Mouse (Mus musculus) MEL (cell line): ENCODE results near the gene Zc3hav1. TPM values are rescaled to one million over a fixed set of nuclear protein-coding genes. Genes with fewer than 3 reads are reported as not detected.
A peak's percentile ranks its signal among the peaks of the same experiment; 100 is the strongest.
"Not testable (repeated sequence)": the region's sequence is repeated elsewhere in the genome, so short reads cannot be mapped to it uniquely, and the experiment has no call there.

Experiments
- DNase-seq: peaks from one replicate; pipeline ENCODE4 v3.0.0; 2011; ENCODE audit warnings: low read depth, low spot score
- H3K27ac ChIP-seq: 2 replicates; pipeline ENCODE4 v1.5.1; 2012; ENCODE audit warnings: low read depth, mild to moderate bottlenecking, control low read depth, low read length, moderate library complexity; ENCODE audit not compliant: control insufficient read depth
- H3K27me3 ChIP-seq, 2 experiments: fragments of 150-350 bp in 1 of 2; sonication (generic) in 1 of 2; 2 replicates each; pipeline ENCODE4 v1.6.1; 2012; ENCODE audit warnings: low read length in 2 of 2, mild to moderate bottlenecking in 2 of 2, improper control_type of control experiment in 1 of 2, moderate library complexity in 1 of 2; ENCODE audit not compliant: insufficient read depth in 2 of 2, control insufficient read depth in 1 of 2
- H3K36me3 ChIP-seq, 2 experiments: 2 replicates each; pipeline ENCODE4 v1.6.1; 2012 to 2014; ENCODE audit warnings: low read length in 2 of 2, improper control_type of control experiment in 1 of 2, inconsistent platforms in 1 of 2, mild to moderate bottlenecking in 1 of 2; ENCODE audit not compliant: insufficient read depth in 2 of 2, control insufficient read depth in 1 of 2
- H3K4me1 ChIP-seq, 2 experiments: fragments of 150-350 bp in 1 of 2; sonication (generic) in 1 of 2; 2 replicates each; pipeline ENCODE4 v1.6.1; 2012; ENCODE audit warnings: low read length in 2 of 2, improper control_type of control experiment in 1 of 2, mild to moderate bottlenecking in 1 of 2; ENCODE audit not compliant: insufficient read depth in 2 of 2, control insufficient read depth in 1 of 2
- H3K4me3 ChIP-seq, 2 experiments: fragments of 150-350 bp in 1 of 2; sonication (generic) in 1 of 2; 2 replicates each; pipeline ENCODE4 v1.5.1; 2012; ENCODE audit warnings: low read depth in 2 of 2, low read length in 2 of 2, mild to moderate bottlenecking in 2 of 2, moderate library complexity in 2 of 2, control low read depth in 1 of 2, improper control_type of control experiment in 1 of 2; ENCODE audit not compliant: control insufficient read depth in 1 of 2, insufficient read depth in 1 of 2
- H3K79me2 ChIP-seq: 2 replicates; pipeline ENCODE4 v1.6.1; 2012; ENCODE audit warnings: mild to moderate bottlenecking, low read length, moderate library complexity; ENCODE audit not compliant: control insufficient read depth, poor library complexity, insufficient read depth
- H3K9ac ChIP-seq: 2 replicates; pipeline ENCODE4 v1.6.1; 2012; ENCODE audit warnings: low read depth, mild to moderate bottlenecking, control low read depth, low read length, moderate library complexity; ENCODE audit not compliant: control insufficient read depth, poor library complexity, severe bottlenecking
- H3K9me3 ChIP-seq: fragments of 150-350 bp; sonication (generic); replicated peaks from 2 replicates; pipeline ENCODE4 v1.6.1; 2012; ENCODE audit warnings: mild to moderate bottlenecking, low read length, improper control_type of control experiment, moderate library complexity; ENCODE audit not compliant: insufficient read depth
- E2F4 ChIP-seq: IDR thresholded peaks from 2 replicates; pipeline ENCODE4 v1.6.1; 2011; ENCODE audit warnings: low read depth, low read length, improper control_type of control experiment, borderline replicate concordance
- EP300 ChIP-seq, 2 experiments: IDR thresholded peaks; 2 replicates each; pipeline ENCODE4 v1.6.1; 2011; ENCODE audit warnings: improper control_type of control experiment in 2 of 2, low read length in 2 of 2, low read depth in 1 of 2, mild to moderate bottlenecking in 1 of 2
- GATA1 ChIP-seq: IDR thresholded peaks from 2 replicates; pipeline ENCODE4 v1.6.1; 2011; ENCODE audit warnings: low read depth, low read length, improper control_type of control experiment
- JUND ChIP-seq: IDR thresholded peaks from 2 replicates; pipeline ENCODE4 v1.6.1; 2011; ENCODE audit warnings: low read depth, mild to moderate bottlenecking, improper control_type of control experiment, low read length
- MAX ChIP-seq: IDR thresholded peaks from 2 replicates; pipeline ENCODE4 v1.6.1; 2011; ENCODE audit warnings: low read length, improper control_type of control experiment
- POLR2AphosphoS5 ChIP-seq: IDR thresholded peaks from 2 replicates; pipeline ENCODE4 v1.6.1; 2012; ENCODE audit warnings: low read depth, borderline replicate concordance, mild to moderate bottlenecking, inconsistent platforms, low read length, moderate library complexity, mixed read lengths
- RAD21 ChIP-seq: IDR thresholded peaks from 2 replicates; pipeline ENCODE4 v1.6.1; 2011; ENCODE audit warnings: mild to moderate bottlenecking, low read depth, low read length, improper control_type of control experiment
- RCOR1 ChIP-seq: IDR thresholded peaks from 2 replicates; pipeline ENCODE4 v1.6.1; 2012; ENCODE audit warnings: low read depth, mild to moderate bottlenecking, inconsistent platforms, low read length, improper control_type of control experiment
- TBP ChIP-seq: IDR thresholded peaks from 2 replicates; pipeline ENCODE4 v1.8.0; 2011; ENCODE audit warnings: low read depth, low read length, improper control_type of control experiment
- UBTF ChIP-seq: IDR thresholded peaks from 2 replicates; pipeline ENCODE4 v1.6.1; 2012; ENCODE audit warnings: low read depth, mild to moderate bottlenecking, inconsistent platforms, low read length, improper control_type of control experiment, moderate library complexity, borderline replicate concordance; ENCODE audit not compliant: insufficient read depth
- USF1 ChIP-seq: IDR thresholded peaks from 2 replicates; pipeline ENCODE4 v1.6.1; 2014; ENCODE audit warnings: low read depth, mild to moderate bottlenecking, inconsistent platforms, low read length, improper control_type of control experiment, moderate library complexity
- USF2 ChIP-seq, 2 experiments: IDR thresholded peaks; 2 replicates each; pipeline ENCODE4 v1.6.1; 2011 to 2012; ENCODE audit warnings: improper control_type of control experiment in 2 of 2, low read length in 2 of 2, borderline replicate concordance in 1 of 2, inconsistent platforms in 1 of 2, low read depth in 1 of 2, mild to moderate bottlenecking in 1 of 2; ENCODE audit not compliant: insufficient read depth in 1 of 2
- ZMIZ1 ChIP-seq: IDR thresholded peaks from 2 replicates; pipeline ENCODE4 v1.6.1; 2012; ENCODE audit warnings: low read depth, mild to moderate bottlenecking, inconsistent platforms, low read length, improper control_type of control experiment, moderate library complexity
- ZNF384 ChIP-seq: IDR thresholded peaks from 2 replicates; pipeline ENCODE4 v1.6.1; 2012; ENCODE audit warnings: low read depth, mild to moderate bottlenecking, inconsistent platforms, low read length, improper control_type of control experiment
- polyA plus RNA-seq, 2 experiments: library from polyadenylated mRNA; stranded (reverse) in 1 of 2; unstranded in 1 of 2; fragments of >175 nt in 1 of 2; fragments of >200 nt in 1 of 2; gene quantifications; 2 replicates each; pipeline versions ENCODE4 v1.2.1 to v1.2.4; 2012; ENCODE audit warnings: low replicate concordance in 2 of 2, low read depth in 1 of 2; ENCODE audit not compliant: insufficient read length in 2 of 2, insufficient read depth in 1 of 2, missing spikeins in 1 of 2
- total RNA-seq: library from RNA; depleted of rRNA; stranded (reverse); fragments of 300-350 nt; gene quantifications from 2 replicates; pipeline ENCODE4 v1.2.3, GENCODE M21; 2012

Zc3hav1 gene
- total and polyA plus RNA-seq, 3 experiments: 66.6 to 71.0 (median 68.3) TPM

DNA sequence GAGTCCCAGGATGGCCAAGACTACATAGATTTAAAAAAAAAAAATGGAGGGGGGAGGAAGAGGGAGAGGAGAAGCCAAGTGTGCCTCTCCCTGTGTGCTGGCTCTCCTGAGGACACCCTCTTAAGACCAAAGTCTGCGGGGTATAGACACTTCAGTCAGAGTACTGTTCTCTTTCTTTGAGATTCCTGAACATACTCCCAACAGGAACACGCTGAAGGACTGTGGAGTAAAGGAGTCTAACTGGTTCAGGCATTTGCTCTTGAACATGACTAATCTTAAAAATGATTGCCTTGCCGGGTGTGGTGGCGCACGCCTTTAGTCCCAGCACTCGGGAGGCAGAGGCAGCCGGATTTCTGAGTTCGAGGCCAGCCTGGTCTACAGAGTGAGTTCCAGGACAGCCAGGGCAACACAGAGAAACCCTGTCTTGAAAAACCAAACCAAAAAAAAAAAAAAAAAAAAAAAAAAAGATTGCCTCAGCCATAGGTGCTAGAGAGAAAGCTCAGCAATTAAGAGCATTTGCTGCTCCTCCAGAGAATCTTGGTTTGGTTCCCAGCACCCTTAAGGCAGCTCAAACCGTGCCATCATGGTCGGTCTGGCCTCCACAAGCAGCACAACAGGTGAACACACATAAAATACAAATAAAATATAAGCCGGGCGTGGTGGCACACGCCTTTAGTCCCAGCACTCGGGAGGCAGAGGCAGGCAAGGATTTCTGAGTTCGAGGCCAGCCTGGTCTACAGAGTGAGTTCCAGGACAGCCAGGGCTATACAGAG lies 2.4 kb upstream of the Zc3hav1 start:
- Histone ChIP-seq H3K36me3 (peaks cover 0 to 27% of the 10 kb centered on the region in 2 experiments; a peak in 2 of 4 replicates), H3K9ac (peak overlapping the region; percentile 33; the same call in 1 of the 2 replicates), H3K4me1 (peaks cover 8 to 30% of the 10 kb centered on the region in 2 experiments), H3K79me2 (peaks cover 21% of the 10 kb centered on the region), H3K4me3 (peak overlapping the region; percentile 4 to 21; a peak in 2 of 4 replicates), H3K27ac (peak overlapping the region; percentile 62)
- H3K27me3 ChIP-seq, H3K9me3 ChIP-seq: not testable (repeated sequence)
- peak; percentile 73 for DNase-seq
- peak; percentile 84 for TF ChIP-seq ZNF384
- TF ChIP-seq TBP: peak; percentile 96

DNA sequence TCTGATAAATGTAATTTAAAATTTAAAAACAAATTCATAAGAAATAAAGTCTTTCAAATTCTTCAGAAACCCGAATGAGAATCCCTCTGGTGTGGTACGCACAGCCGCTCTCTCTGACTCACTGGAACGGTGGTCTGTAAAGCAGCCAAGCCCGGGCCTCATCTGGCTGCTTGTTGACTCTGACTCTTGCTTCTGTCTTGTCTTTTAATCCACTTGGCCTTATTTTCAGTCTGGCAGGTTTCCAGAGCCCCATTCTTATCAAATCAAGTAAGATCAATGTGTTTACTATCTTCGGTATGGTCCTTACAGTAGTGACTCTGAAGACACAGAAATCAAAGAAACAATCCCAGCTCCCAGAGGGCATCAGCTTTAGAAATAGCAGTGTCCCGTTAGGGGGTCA lies 1.5 kb upstream of the Zc3hav1 start:
- Histone ChIP-seq H3K9me3 (no peaks in the 10 kb centered on the region), H3K4me3 (peak overlapping the region; percentile 93 to 97), H3K36me3 (peaks cover 2 to 24% of the 10 kb centered on the region in 2 experiments), H3K9ac (peak overlapping the region; percentile 90), H3K27ac (peak overlapping the region; percentile 92), H3K79me2 (peaks cover 29% of the 10 kb centered on the region), H3K27me3 (no peaks in the 10 kb centered on the region), H3K4me1 (peaks cover 6 to 21% of the 10 kb centered on the region in 2 experiments)
- peak; percentile 78 for DNase-seq
- TF ChIP-seq TBP (no peak), RAD21 (no peak), POLR2AphosphoS5 (no peak), JUND (no peak), USF2 (IDR thresholded peaks at IDR 0.05; ENCODE audit: borderline replicate concordance in 1 of 2, insufficient read depth in 1 of 2, low read depth in 1 of 2, low read length in 2 of 2) (no peak), MAX (no peak), RCOR1 (no peak), GATA1 (peak; percentile 52), ZMIZ1 (no peak), USF1 (no peak), ZNF384 (no peak), EP300 (IDR thresholded peaks at IDR 0.05; ENCODE audit: low read depth in 1 of 2, low read length in 2 of 2) (peak in 1 of 2 experiments; percentile 34; a peak in 1 of 4 replicates), UBTF (no peak), E2F4 (no peak)
